Mouse (Mus musculus) hindbrain, embryonic 13.5 days (tissue): ENCODE data around the gene Enpp3. TPM values are rescaled to one million over a fixed set of nuclear protein-coding genes. Genes with fewer than 3 reads are reported as not detected.

Experiments
- ATAC-seq: fragments of 200-750 bp; cut with Nextera tagmentation; 2 replicates; pipeline ENCODE4 v1.8.0; 2017; ENCODE audit warnings: moderate TSS enrichment; ENCODE audit not compliant: low FRiP score
- H3K27ac ChIP-seq: fragments of 300-500 bp; sonication (generic); 2 replicates; pipeline ENCODE4 v1.5.1; 2015; ENCODE audit warnings: inconsistent platforms, mild to moderate bottlenecking, moderate library complexity
- H3K27me3 ChIP-seq: fragments of 300-500 bp; sonication (generic); 2 replicates; pipeline ENCODE4 v1.6.1; 2015; ENCODE audit warnings: mild to moderate bottlenecking, inconsistent platforms
- H3K36me3 ChIP-seq: fragments of 300-500 bp; sonication (generic); 2 replicates; pipeline ENCODE4 v1.6.1; 2015; ENCODE audit warnings: mild to moderate bottlenecking, inconsistent platforms
- H3K4me1 ChIP-seq: fragments of 300-500 bp; sonication (generic); replicated peaks from 2 replicates; pipeline ENCODE4 v1.6.1; 2015; ENCODE audit warnings: inconsistent platforms
- H3K4me2 ChIP-seq: fragments of 300-500 bp; sonication (generic); 2 replicates; pipeline ENCODE4 v1.6.1; 2015; ENCODE audit warnings: inconsistent platforms, mild to moderate bottlenecking, moderate library complexity
- H3K4me3 ChIP-seq: fragments of 300-500 bp; sonication (generic); 2 replicates; pipeline ENCODE4 v1.5.1; 2015; ENCODE audit warnings: mild to moderate bottlenecking, inconsistent platforms
- H3K9ac ChIP-seq: fragments of 300-500 bp; sonication (generic); 2 replicates; pipeline ENCODE4 v1.6.1; 2015; ENCODE audit warnings: mild to moderate bottlenecking, inconsistent platforms
- H3K9me3 ChIP-seq: fragments of 300-500 bp; sonication (generic); 2 replicates; pipeline ENCODE4 v1.6.1; 2016; ENCODE audit warnings: inconsistent platforms
- WGBS: fragments of 180-500 bp; shearing (Covaris S2); methylation state at CpG from one replicate; pipeline ENCODE4 v1.1.7; 2015; 5-methylcytosine and 5-hydroxymethylcytosine counted together
- polyA plus RNA-seq: library from polyadenylated mRNA; unstranded; fragments of >200 nt; fragmentation: Nextera tagmentation; extraction: Ambion mirVana; gene quantifications from 2 replicates; pipeline ENCODE4 v1.2.1, GENCODE M21; 2015

The Enpp3 gene
- 4.2 and 4.6 TPM in 2 replicates for polyA plus RNA-seq

- H3K4me3 ChIP-seq, result no peak within 1 kb of the TSS
- H3K27ac ChIP-seq, result no peak within 1 kb of the TSS
- WGBS, result 91% methylated on average over 1 of the region's 1 CpGs
- no peaks in the 10 kb centered on the region for H3K9me3 ChIP-seq
- no peak within 1 kb of the TSS for H3K9ac ChIP-seq
- no peaks in the 10 kb centered on the region for H3K27me3 ChIP-seq
- no peaks in the 10 kb centered on the region for H3K4me1 ChIP-seq
- no peak for ATAC-seq
- no peak within 1 kb of the TSS for H3K4me2 ChIP-seq
- no peaks in the 10 kb centered on the region for H3K36me3 ChIP-seq
Observed at GRCm38 (mm10) chr10:24842676-24843075, at the start of gene Enpp3. Gene Enpp3 (minus strand): TSS chr10:24842823.

- no peak for ATAC-seq
- H3K4me3 ChIP-seq, result no peak overlapping the region
- WGBS, result 97% methylated on average over 7 of the region's 7 CpGs
Observed at GRCm38 (mm10) chr10:24888343-24888742, 45.7 kb upstream of the Enpp3 start.

GRCm38 (mm10) chr10:24886008-24886407, 43.4 kb upstream of the Enpp3 start:
- no peaks in the 10 kb centered on the region for H3K9me3 ChIP-seq
- 88% methylated on average over 9 of the region's 9 CpGs for WGBS
- H3K27me3 ChIP-seq, result no peaks in the 10 kb centered on the region
- H3K9ac ChIP-seq, result no peak overlapping the region
- H3K4me2 ChIP-seq, result no peak overlapping the region
- H3K27ac ChIP-seq, result no peak overlapping the region
- peaks cover 84% of the 10 kb centered on the region for H3K36me3 ChIP-seq
- no peak overlapping the region for H3K4me3 ChIP-seq
- ATAC-seq, result no peak; the same call in 1 of the 2 replicates
- H3K4me1 ChIP-seq, result no peaks in the 10 kb centered on the region

More at GRCm38 (mm10) chr10:24888343-24888742, 45.7 kb upstream of the Enpp3 start:
- Histone ChIP-seq H3K27ac (no peak overlapping the region), H3K4me2 (no peak overlapping the region), H3K9me3 (no peaks in the 10 kb centered on the region), H3K36me3 (peaks cover 84% of the 10 kb centered on the region), H3K27me3 (no peaks in the 10 kb centered on the region), H3K4me1 (no peaks in the 10 kb centered on the region), H3K9ac (no peak overlapping the region)

GRCm38 (mm10) chr10:24873624-24874023, 31.0 kb upstream of the Enpp3 start:
- H3K36me3 ChIP-seq, result peaks cover 68% of the 10 kb centered on the region
- no peak overlapping the region for H3K4me2 ChIP-seq
- peaks cover 3% of the 10 kb centered on the region; the same call in 1 of the 2 replicates for H3K4me1 ChIP-seq
- H3K9ac ChIP-seq, result no peak overlapping the region
- ATAC-seq, result no peak
- H3K4me3 ChIP-seq, result no peak overlapping the region
- no peak overlapping the region for H3K27ac ChIP-seq
- WGBS, result 84% methylated on average over 4 of the region's 4 CpGs
- no peaks in the 10 kb centered on the region for H3K9me3 ChIP-seq
- no peaks in the 10 kb centered on the region for H3K27me3 ChIP-seq

GRCm38 (mm10) chr10:24869760-24870290, 27.2 kb upstream of the Enpp3 start, which contains the start of gene Med23:
Gene Med23 (plus strand): TSS chr10:24869986.
- WGBS, result under 1% methylated on average over 36 of the region's 36 CpGs
- ATAC-seq, result peak; percentile 100
- H3K27me3 ChIP-seq, result no peaks in the 10 kb centered on the region
- H3K27ac ChIP-seq, result peak within 1 kb of the TSS; percentile 49; the same call in 1 of the 2 replicates
- H3K9ac ChIP-seq, result peak within 1 kb of the TSS; percentile 84
- H3K4me1 ChIP-seq, result peaks cover 3% of the 10 kb centered on the region; the same call in 1 of the 2 replicates
- peaks cover 33% of the 10 kb centered on the region for H3K36me3 ChIP-seq
- H3K4me3 ChIP-seq, result peak within 1 kb of the TSS; percentile 62
- peak within 1 kb of the TSS; percentile 61 for H3K4me2 ChIP-seq
- H3K9me3 ChIP-seq, result no peaks in the 10 kb centered on the region

GRCm38 (mm10) chr10:24864434-24864833, 21.8 kb upstream of the Enpp3 start:
- WGBS, result 74% methylated on average over 6 of the region's 6 CpGs
- H3K27me3 ChIP-seq, result no peaks in the 10 kb centered on the region

GRCm38 (mm10) chr10:24863146-24863545, 20.5 kb upstream of the Enpp3 start:
- Histone ChIP-seq H3K4me3 (no peak overlapping the region), H3K9me3 (no peaks in the 10 kb centered on the region), H3K27ac (no peak overlapping the region), H3K4me2 (no peak overlapping the region), H3K9ac (no peak overlapping the region), H3K4me1 (no peaks in the 10 kb centered on the region), H3K27me3 (no peaks in the 10 kb centered on the region), H3K36me3 (no peaks in the 10 kb centered on the region)
- WGBS, result 82% methylated on average over 2 of the region's 2 CpGs
- no peak for ATAC-seq

More at GRCm38 (mm10) chr10:24864434-24864833, 21.8 kb upstream of the Enpp3 start:
- Histone ChIP-seq H3K9me3 (no peaks in the 10 kb centered on the region), H3K27ac (no peak overlapping the region), H3K36me3 (no peaks in the 10 kb centered on the region), H3K4me2 (no peak overlapping the region), H3K9ac (no peak overlapping the region), H3K4me1 (no peaks in the 10 kb centered on the region), H3K4me3 (no peak overlapping the region)
- ATAC-seq, result no peak

- WGBS, result 55% methylated on average over 2 of the region's 2 CpGs
- Histone ChIP-seq H3K9ac (no peak overlapping the region), H3K27ac (no peak overlapping the region), H3K4me1 (no peaks in the 10 kb centered on the region), H3K27me3 (no peaks in the 10 kb centered on the region), H3K4me3 (no peak overlapping the region), H3K9me3 (no peaks in the 10 kb centered on the region), H3K4me2 (no peak overlapping the region), H3K36me3 (no peaks in the 10 kb centered on the region)
- ATAC-seq, result no peak
Observed at GRCm38 (mm10) chr10:24841998-24842397, 625 bp downstream of the Enpp3 start.

- no peak overlapping the region for H3K4me2 ChIP-seq
- H3K4me3 ChIP-seq, result no peak overlapping the region
- no peaks in the 10 kb centered on the region for H3K27me3 ChIP-seq
- H3K4me1 ChIP-seq, result peaks cover 9% of the 10 kb centered on the region
- H3K27ac ChIP-seq, result no peak overlapping the region
- ATAC-seq, result no peak
- H3K9ac ChIP-seq, result no peak overlapping the region
- 95% methylated on average over 4 of the region's 4 CpGs for WGBS
- no peaks in the 10 kb centered on the region for H3K9me3 ChIP-seq
- H3K36me3 ChIP-seq, result no peaks in the 10 kb centered on the region
Observed at GRCm38 (mm10) chr10:24840795-24841194, 1.8 kb downstream of the Enpp3 start.

GRCm38 (mm10) chr10:24836366-24837038, 6.1 kb downstream of the Enpp3 start:
- Histone ChIP-seq H3K9ac (no peak overlapping the region), H3K4me1 (peaks cover 20% of the 10 kb centered on the region), H3K4me2 (peak overlapping the region; percentile 46), H3K27me3 (no peaks in the 10 kb centered on the region), H3K27ac (no peak overlapping the region), H3K36me3 (no peaks in the 10 kb centered on the region), H3K9me3 (no peaks in the 10 kb centered on the region), H3K4me3 (peak overlapping the region; percentile 24)
- ATAC-seq, result peak; percentile 61; the same call in 1 of the 2 replicates
- 63% methylated on average over 4 of the region's 4 CpGs for WGBS

GRCm38 (mm10) chr10:24835702-24836342, 6.8 kb downstream of the Enpp3 start:
- Histone ChIP-seq H3K27ac (peak overlapping the region; percentile 13; the same call in 1 of the 2 replicates), H3K4me3 (peak overlapping the region; percentile 24), H3K27me3 (no peaks in the 10 kb centered on the region), H3K4me2 (peak overlapping the region; percentile 46), H3K36me3 (no peaks in the 10 kb centered on the region), H3K9me3 (no peaks in the 10 kb centered on the region), H3K4me1 (peaks cover 20% of the 10 kb centered on the region), H3K9ac (peak overlapping the region; percentile 46; the same call in 1 of the 2 replicates)
- ATAC-seq, result peak; percentile 71; the same call in 1 of the 2 replicates
- 19% methylated on average over 12 of the region's 12 CpGs for WGBS

GRCm38 (mm10) chr10:24834634-24835371, 7.8 kb downstream of the Enpp3 start:
- Histone ChIP-seq H3K27ac (no peak overlapping the region; the same call in 1 of the 2 replicates), H3K9me3 (no peaks in the 10 kb centered on the region), H3K4me2 (peak overlapping the region; percentile 46), H3K27me3 (no peaks in the 10 kb centered on the region), H3K4me1 (peaks cover 20% of the 10 kb centered on the region), H3K4me3 (peak overlapping the region; percentile 24; the same call in 1 of the 2 replicates), H3K36me3 (no peaks in the 10 kb centered on the region), H3K9ac (no peak overlapping the region)
- no peak for ATAC-seq
- WGBS, result 17% methylated on average over 4 of the region's 4 CpGs
